Mouse (Mus musculus) leukemia stem cell, adult 10-12 weeks (primary cell): ENCODE measurements around the gene Large1. TPM values are rescaled to one million over a fixed set of nuclear protein-coding genes. Genes with fewer than 3 reads are reported as not detected.

Source experiments
- polyA plus RNA-seq: library from polyadenylated mRNA; stranded (reverse); fragments of >175 nt; gene quantifications from 2 replicates; pipeline ENCODE4 v1.2.3, GENCODE M21; 2012; ENCODE audit warnings: low replicate concordance

Large1 gene
- polyA plus RNA-seq = 0.20 and 0.51 TPM in 2 replicates

GRCm38 (mm10) chr8:73353108-73353793, at the start of gene Large1:
Gene Large1 (minus strand): TSS chr8:73353540.

